Mouse (Mus musculus) embryonic facial prominence, embryonic 10.5 days (tissue): ENCODE results near the gene Snx7. TPM values are rescaled to one million over a fixed set of nuclear protein-coding genes. Genes with fewer than 3 reads are reported as not detected.

ENCODE experiments used
- microRNA-seq: library from miRNA; unstranded; fragments of <30 nt; microRNA quantifications from one replicate; pipeline ENCODE4, GENCODE M21; 2017
- polyA plus RNA-seq: library from polyadenylated mRNA; unstranded; fragments of >200 nt; fragmentation: Nextera tagmentation; extraction: Ambion mirVana; gene quantifications from 2 replicates; pipeline ENCODE4 v1.2.1, GENCODE M21; 2016

Snx7 gene
- polyA plus RNA-seq, 1 experiment from 2014 or later, result 14.1 TPM

Small RNA genes lying within 50 kb of the gene (microRNA-seq; reads per million reads assigned to microRNA genes)
- not detected for gene Gm24811
